Mouse (Mus musculus) thymus, postnatal 14 days (tissue): ENCODE measurements around the gene Cep128.

Experiments
- DNase-seq: peaks from one replicate; pipeline ENCODE4 v3.0.0; 2021

The Cep128 gene

GRCm38 (mm10) chr12:90954740-90955473 is 429.3 kb downstream of the Cep128 start:
- DNase-seq, result no peak
